Mouse (Mus musculus) MEL (cell line): ENCODE measurements around the gene Cpn2. TPM values are rescaled to one million over a fixed set of nuclear protein-coding genes. Genes with fewer than 3 reads are reported as not detected.

Experiments
- DNase-seq: peaks from one replicate; pipeline ENCODE4 v3.0.0; 2011; ENCODE audit warnings: low read depth, low spot score
- H3K27ac ChIP-seq: 2 replicates; pipeline ENCODE4 v1.5.1; 2012; ENCODE audit warnings: low read depth, mild to moderate bottlenecking, control low read depth, low read length, moderate library complexity; ENCODE audit not compliant: control insufficient read depth
- H3K27me3 ChIP-seq, 2 experiments: fragments of 150-350 bp in 1 of 2; sonication (generic) in 1 of 2; 2 replicates each; pipeline ENCODE4 v1.6.1; 2012; ENCODE audit warnings: low read length in 2 of 2, mild to moderate bottlenecking in 2 of 2, improper control_type of control experiment in 1 of 2, moderate library complexity in 1 of 2; ENCODE audit not compliant: insufficient read depth in 2 of 2, control insufficient read depth in 1 of 2
- H3K36me3 ChIP-seq, 2 experiments: 2 replicates each; pipeline ENCODE4 v1.6.1; 2012 to 2014; ENCODE audit warnings: low read length in 2 of 2, improper control_type of control experiment in 1 of 2, inconsistent platforms in 1 of 2, mild to moderate bottlenecking in 1 of 2; ENCODE audit not compliant: insufficient read depth in 2 of 2, control insufficient read depth in 1 of 2
- H3K4me1 ChIP-seq, 2 experiments: fragments of 150-350 bp in 1 of 2; sonication (generic) in 1 of 2; 2 replicates each; pipeline ENCODE4 v1.6.1; 2012; ENCODE audit warnings: low read length in 2 of 2, improper control_type of control experiment in 1 of 2, mild to moderate bottlenecking in 1 of 2; ENCODE audit not compliant: insufficient read depth in 2 of 2, control insufficient read depth in 1 of 2
- H3K4me3 ChIP-seq, 2 experiments: fragments of 150-350 bp in 1 of 2; sonication (generic) in 1 of 2; 2 replicates each; pipeline ENCODE4 v1.5.1; 2012; ENCODE audit warnings: low read depth in 2 of 2, low read length in 2 of 2, mild to moderate bottlenecking in 2 of 2, moderate library complexity in 2 of 2, control low read depth in 1 of 2, improper control_type of control experiment in 1 of 2; ENCODE audit not compliant: control insufficient read depth in 1 of 2, insufficient read depth in 1 of 2
- H3K79me2 ChIP-seq: 2 replicates; pipeline ENCODE4 v1.6.1; 2012; ENCODE audit warnings: mild to moderate bottlenecking, low read length, moderate library complexity; ENCODE audit not compliant: control insufficient read depth, poor library complexity, insufficient read depth
- H3K9ac ChIP-seq: 2 replicates; pipeline ENCODE4 v1.6.1; 2012; ENCODE audit warnings: low read depth, mild to moderate bottlenecking, control low read depth, low read length, moderate library complexity; ENCODE audit not compliant: control insufficient read depth, poor library complexity, severe bottlenecking
- H3K9me3 ChIP-seq: fragments of 150-350 bp; sonication (generic); replicated peaks from 2 replicates; pipeline ENCODE4 v1.6.1; 2012; ENCODE audit warnings: mild to moderate bottlenecking, low read length, improper control_type of control experiment, moderate library complexity; ENCODE audit not compliant: insufficient read depth
- CHD1 ChIP-seq: IDR thresholded peaks from 2 replicates; pipeline ENCODE4 v1.6.1; 2012; ENCODE audit warnings: low read depth, mild to moderate bottlenecking, inconsistent platforms, low read length, improper control_type of control experiment
- CTCF ChIP-seq, 3 experiments: IDR thresholded peaks in 2 of 3; conservative IDR thresholded peaks in 1 of 3; 2 replicates each; pipeline ENCODE4 v1.5.1; 2011 to 2012; ENCODE audit warnings: low read length in 3 of 3, low read depth in 2 of 3, mild to moderate bottlenecking in 2 of 3, improper control_type of control experiment in 1 of 3, inconsistent platforms in 1 of 3, mixed read lengths in 1 of 3, moderate library complexity in 1 of 3; ENCODE audit not compliant: control insufficient read depth in 1 of 3, insufficient read depth in 1 of 3, poor library complexity in 1 of 3, severe bottlenecking in 1 of 3
- E2F4 ChIP-seq: IDR thresholded peaks from 2 replicates; pipeline ENCODE4 v1.6.1; 2011; ENCODE audit warnings: low read depth, low read length, improper control_type of control experiment, borderline replicate concordance
- EP300 ChIP-seq, 2 experiments: IDR thresholded peaks; 2 replicates each; pipeline ENCODE4 v1.6.1; 2011; ENCODE audit warnings: improper control_type of control experiment in 2 of 2, low read length in 2 of 2, low read depth in 1 of 2, mild to moderate bottlenecking in 1 of 2
- GABPA ChIP-seq: IDR thresholded peaks from 2 replicates; pipeline ENCODE4 v1.6.1; 2012; ENCODE audit warnings: low read depth, mild to moderate bottlenecking, inconsistent platforms, low read length, improper control_type of control experiment, moderate library complexity
- JUND ChIP-seq: IDR thresholded peaks from 2 replicates; pipeline ENCODE4 v1.6.1; 2011; ENCODE audit warnings: low read depth, mild to moderate bottlenecking, improper control_type of control experiment, low read length
- MXI1 ChIP-seq: IDR thresholded peaks from 2 replicates; pipeline ENCODE4 v1.6.1; 2011; ENCODE audit warnings: mild to moderate bottlenecking, low read depth, low read length, improper control_type of control experiment
- MYC ChIP-seq: IDR thresholded peaks from 2 replicates; pipeline ENCODE4 v1.6.1; 2011; ENCODE audit warnings: low read depth, mild to moderate bottlenecking, low read length, improper control_type of control experiment, moderate library complexity
- NELFE ChIP-seq: IDR thresholded peaks from 2 replicates; pipeline ENCODE4 v1.6.1; 2011; ENCODE audit warnings: low read depth, low read length, improper control_type of control experiment
- POLR2A ChIP-seq, 2 experiments: IDR thresholded peaks; 2 replicates each; pipeline ENCODE4 v1.6.1; 2011 to 2012; ENCODE audit warnings: low read length in 2 of 2, mild to moderate bottlenecking in 2 of 2, control low read depth in 1 of 2, improper control_type of control experiment in 1 of 2, low read depth in 1 of 2, moderate library complexity in 1 of 2; ENCODE audit not compliant: control insufficient read depth in 1 of 2, insufficient read depth in 1 of 2, poor library complexity in 1 of 2
- RAD21 ChIP-seq: IDR thresholded peaks from 2 replicates; pipeline ENCODE4 v1.6.1; 2011; ENCODE audit warnings: mild to moderate bottlenecking, low read depth, low read length, improper control_type of control experiment
- SIN3A ChIP-seq: IDR thresholded peaks from 2 replicates; pipeline ENCODE4 v1.6.1; 2012; ENCODE audit warnings: low read length, improper control_type of control experiment, inconsistent platforms
- SMC3 ChIP-seq: IDR thresholded peaks from 2 replicates; pipeline ENCODE4 v1.6.1; 2011; ENCODE audit warnings: low read depth, low read length, improper control_type of control experiment
- UBTF ChIP-seq: IDR thresholded peaks from 2 replicates; pipeline ENCODE4 v1.6.1; 2012; ENCODE audit warnings: low read depth, mild to moderate bottlenecking, inconsistent platforms, low read length, improper control_type of control experiment, moderate library complexity, borderline replicate concordance; ENCODE audit not compliant: insufficient read depth
- USF1 ChIP-seq: IDR thresholded peaks from 2 replicates; pipeline ENCODE4 v1.6.1; 2014; ENCODE audit warnings: low read depth, mild to moderate bottlenecking, inconsistent platforms, low read length, improper control_type of control experiment, moderate library complexity
- ZC3H11A ChIP-seq: IDR thresholded peaks from 2 replicates; pipeline ENCODE4 v1.6.1; 2012; ENCODE audit warnings: low read depth, mild to moderate bottlenecking, inconsistent platforms, low read length, improper control_type of control experiment
- ZKSCAN1 ChIP-seq: IDR thresholded peaks from 2 replicates; pipeline ENCODE4 v1.6.1; 2012; ENCODE audit warnings: low read depth, mild to moderate bottlenecking, inconsistent platforms, low read length, improper control_type of control experiment, moderate library complexity
- ZMIZ1 ChIP-seq: IDR thresholded peaks from 2 replicates; pipeline ENCODE4 v1.6.1; 2012; ENCODE audit warnings: low read depth, mild to moderate bottlenecking, inconsistent platforms, low read length, improper control_type of control experiment, moderate library complexity
- polyA plus RNA-seq, 2 experiments: library from polyadenylated mRNA; stranded (reverse) in 1 of 2; unstranded in 1 of 2; fragments of >175 nt in 1 of 2; fragments of >200 nt in 1 of 2; gene quantifications; 2 replicates each; pipeline versions ENCODE4 v1.2.1 to v1.2.4; 2012; ENCODE audit warnings: low replicate concordance in 2 of 2, low read depth in 1 of 2; ENCODE audit not compliant: insufficient read length in 2 of 2, insufficient read depth in 1 of 2, missing spikeins in 1 of 2
- total RNA-seq: library from RNA; depleted of rRNA; stranded (reverse); fragments of 300-350 nt; gene quantifications from 2 replicates; pipeline ENCODE4 v1.2.3, GENCODE M21; 2012

Gene Cpn2
- total and polyA plus RNA-seq, 3 experiments, result not detected

DNA sequence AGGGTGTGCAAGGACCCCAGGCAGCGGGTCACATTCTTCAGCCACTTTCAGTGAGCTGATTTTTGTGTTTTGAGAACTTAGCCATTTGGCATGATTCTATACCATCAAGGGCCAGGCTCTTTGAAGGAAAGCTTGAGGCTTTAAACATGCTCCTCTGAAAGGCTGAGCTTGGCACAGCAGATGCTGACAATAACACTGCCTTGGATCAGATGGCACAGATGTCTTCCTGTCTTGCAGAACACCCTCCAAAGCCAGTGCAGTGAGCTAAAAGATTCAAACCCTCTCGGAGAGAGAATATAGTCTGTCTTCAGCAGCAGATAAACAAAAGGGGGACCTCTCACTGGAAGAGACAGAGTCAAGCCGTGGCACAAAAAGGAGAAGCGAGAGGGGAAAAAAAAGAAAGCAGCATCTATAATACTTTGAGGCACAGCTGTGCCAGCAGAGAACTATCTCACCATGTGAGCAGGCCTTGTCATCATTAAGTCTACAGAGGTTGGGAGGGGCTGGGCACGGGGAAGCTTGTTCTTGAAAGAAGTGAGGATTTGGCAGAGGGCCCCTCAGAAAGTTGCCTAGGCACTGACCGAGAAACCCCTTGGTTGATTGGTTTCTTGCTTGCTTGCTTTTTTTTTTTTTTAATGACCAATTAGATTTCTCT is 4.8 kb upstream of the Cpn2 start:
- H3K9me3 ChIP-seq, result no peaks in the 10 kb centered on the region
- no peak overlapping the region for H3K4me3 ChIP-seq
- H3K4me1 ChIP-seq, result peaks cover 0 to 5% of the 10 kb centered on the region in 2 experiments; a peak in 1 of 4 replicates
- H3K27ac ChIP-seq, result no peak overlapping the region
- H3K9ac ChIP-seq, result no peak overlapping the region
- no peak for TF ChIP-seq JUND
- no peak for DNase-seq
- no peaks in the 10 kb centered on the region for H3K36me3 ChIP-seq
- no peaks in the 10 kb centered on the region for H3K79me2 ChIP-seq
- peaks cover 6 to 7% of the 10 kb centered on the region in 2 experiments; a peak in 3 of 4 replicates for H3K27me3 ChIP-seq

DNA sequence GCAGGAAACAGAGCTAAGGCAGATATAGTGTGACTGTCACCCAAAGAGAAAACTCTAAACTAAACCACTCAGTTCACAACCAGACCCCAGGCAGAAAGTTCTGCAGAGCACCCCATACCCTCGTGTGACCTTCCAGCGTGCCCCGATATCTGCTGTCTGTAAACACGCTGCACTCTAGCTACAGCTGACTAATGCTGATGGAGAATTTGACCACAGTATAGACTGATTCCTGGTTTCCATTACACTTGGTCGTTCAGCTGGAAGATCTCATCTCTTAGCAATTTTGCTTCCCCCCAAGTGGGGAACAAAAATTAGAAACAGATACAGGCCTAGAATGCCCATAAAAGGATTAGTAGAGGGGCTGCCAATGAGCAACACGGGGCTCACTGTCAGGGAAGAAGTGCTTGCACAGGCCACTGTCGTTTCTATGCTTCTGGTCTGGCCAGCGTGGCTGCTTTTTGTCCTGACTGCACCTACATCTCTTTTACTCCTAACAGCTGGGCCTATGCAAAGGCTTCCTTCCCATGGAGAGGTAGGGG is 4.0 kb upstream of the Cpn2 start:
- TF ChIP-seq ZKSCAN1, result no peak
- no peak for TF ChIP-seq EP300 (IDR thresholded peaks at IDR 0.05; ENCODE audit: low read depth in 1 of 2, low read length in 2 of 2)
- TF ChIP-seq RAD21, result no peak
- TF ChIP-seq SMC3, result no peak
- TF ChIP-seq, all 39 proteins: peak for 0
- Histone ChIP-seq H3K27me3 (peaks cover 4 to 6% of the 10 kb centered on the region in 2 experiments; a peak in 3 of 4 replicates), H3K79me2 (no peaks in the 10 kb centered on the region), H3K27ac (no peak overlapping the region), H3K36me3 (no peaks in the 10 kb centered on the region), H3K9me3 (no peaks in the 10 kb centered on the region), H3K4me3 (no peak overlapping the region), H3K4me1 (peaks cover 0 to 5% of the 10 kb centered on the region in 2 experiments; a peak in 1 of 4 replicates), H3K9ac (no peak overlapping the region)
- DNase-seq, result no peak

DNA sequence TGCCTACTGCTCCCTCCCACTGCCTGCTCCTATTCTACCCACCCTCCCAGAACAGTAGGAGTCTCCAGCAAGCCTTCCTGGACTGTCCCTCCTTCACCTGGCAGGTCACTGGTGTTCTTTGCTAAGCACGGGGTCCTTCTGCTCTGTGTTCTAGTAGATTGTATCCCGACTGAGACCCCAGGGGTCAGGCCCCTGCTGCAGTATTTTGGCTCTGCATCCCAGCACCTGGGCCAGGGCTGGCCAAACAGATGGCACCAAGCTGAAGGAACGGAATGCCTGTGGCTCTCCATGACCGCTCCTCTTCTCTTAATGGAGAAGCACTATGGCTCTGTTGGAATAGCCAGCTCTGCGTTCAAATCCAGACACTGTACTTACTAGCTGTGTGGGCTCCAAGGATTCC is 738 bp downstream of the Cpn2 start:
- TF ChIP-seq EP300 (IDR thresholded peaks at IDR 0.05; ENCODE audit: low read depth in 1 of 2, low read length in 2 of 2), result no peak
- TF ChIP-seq E2F4, result no peak
- no peak for TF ChIP-seq ZMIZ1
- no peak for TF ChIP-seq USF1
- TF ChIP-seq CHD1, result no peak
- no peak for TF ChIP-seq UBTF
- no peak for TF ChIP-seq CTCF (IDR thresholded peaks at IDR 0.05 in 2 of 3, conservative IDR thresholded peaks at IDR 0.05 in 1 of 3; ENCODE audit: control insufficient read depth in 1 of 3, insufficient read depth in 1 of 3, low read depth in 2 of 3, low read length in 3 of 3, poor library complexity in 1 of 3, severe bottlenecking in 1 of 3)
- TF ChIP-seq POLR2A (IDR thresholded peaks at IDR 0.05; ENCODE audit: control insufficient read depth in 1 of 2, insufficient read depth in 1 of 2, low read depth in 1 of 2, low read length in 2 of 2, poor library complexity in 1 of 2), result no peak
- no peak for TF ChIP-seq ZC3H11A
- no peak for TF ChIP-seq RAD21
- TF ChIP-seq MYC, result no peak
- no peak for TF ChIP-seq NELFE
- no peak for TF ChIP-seq SIN3A
- TF ChIP-seq MXI1, result no peak
- no peak for TF ChIP-seq GABPA
- TF ChIP-seq, all 39 proteins: peak for 0
- no peak for DNase-seq
- Histone ChIP-seq H3K9me3 (no peaks in the 10 kb centered on the region), H3K4me1 (peaks cover 0 to 4% of the 10 kb centered on the region in 2 experiments; a peak in 1 of 4 replicates), H3K4me3 (no peak overlapping the region), H3K27ac (no peak overlapping the region), H3K36me3 (0 out of 4 replicates have a peak, but pooled peaks cover 0 to 2% of the 10 kb centered on the region in 2 experiments), H3K9ac (no peak overlapping the region), H3K27me3 (peaks cover 1 to 6% of the 10 kb centered on the region in 2 experiments; a peak in 3 of 4 replicates), H3K79me2 (no peaks in the 10 kb centered on the region)
